ENCODE assay signal across 8 mouse cellular contexts in genomic region chr6:100327050-100327449, GRCm38 (mm10). TPM values are rescaled to one million over a fixed set of nuclear protein-coding genes. Genes with fewer than 3 reads are reported as not detected.
A peak's percentile ranks its signal among the peaks of the same experiment; 100 is the strongest.
DNase-seq lines count a peak whose midpoint lies in the region; ATAC-seq and TF ChIP-seq lines count a peak whose summit lies in the region.

No protein-coding gene starts in this region.

- no peak overlapping the region for H3K4me3 ChIP-seq in midbrain, postnatal 0 days (ENCODE audit: low read depth, low read length)
- H3K4me3 ChIP-seq in midbrain, embryonic 15.5 days: no peak overlapping the region
- H3K4me3 ChIP-seq in limb, embryonic 15.5 days: no peak overlapping the region

- no peak overlapping the region for H3K9ac ChIP-seq in midbrain, postnatal 0 days (replicated peaks; ENCODE audit: low read length, poor library complexity, severe bottlenecking)
- no peak overlapping the region for H3K9ac ChIP-seq in midbrain, embryonic 15.5 days
- no peak overlapping the region for H3K9ac ChIP-seq in limb, embryonic 15.5 days

- whole genome bisulfite sequencing in midbrain, postnatal 0 days: 73% methylated on average over 5 of the region's 5 CpGs
- WGBS in midbrain, embryonic 15.5 days: 85% methylated on average over 5 of the region's 5 CpGs
- 38% methylated on average over 5 of the region's 5 CpGs for WGBS in limb, embryonic 15.5 days

- no peaks in the 10 kb centered on the region for H3K36me3 ChIP-seq in midbrain, postnatal 0 days (ENCODE audit: insufficient read depth, low read length)
- H3K36me3 ChIP-seq in midbrain, embryonic 15.5 days (replicated peaks): no peaks in the 10 kb centered on the region
- H3K36me3 ChIP-seq in limb, embryonic 15.5 days: no peaks in the 10 kb centered on the region

- no peaks in the 10 kb centered on the region for H3K27me3 ChIP-seq in midbrain, postnatal 0 days (ENCODE audit: insufficient read depth, low read length)
- H3K27me3 ChIP-seq in midbrain, embryonic 15.5 days (replicated peaks): no peaks in the 10 kb centered on the region
- no peaks in the 10 kb centered on the region for H3K27me3 ChIP-seq in limb, embryonic 15.5 days

- H3K27ac ChIP-seq in midbrain, postnatal 0 days (ENCODE audit: low read depth, low read length): no peak overlapping the region
- no peak overlapping the region for H3K27ac ChIP-seq in midbrain, embryonic 15.5 days
- H3K27ac ChIP-seq in limb, embryonic 15.5 days: no peak overlapping the region

- H3K4me2 ChIP-seq in midbrain, postnatal 0 days (ENCODE audit: low read depth, low read length, poor library complexity, severe bottlenecking): no peak overlapping the region
- no peak overlapping the region for H3K4me2 ChIP-seq in midbrain, embryonic 15.5 days
- H3K4me2 ChIP-seq in limb, embryonic 15.5 days: no peak overlapping the region

- no peak for TF ChIP-seq CTCF in midbrain, postnatal 0 days (IDR thresholded peaks at IDR 0.05)

- no peaks in the 10 kb centered on the region; the same call in 1 of the 2 replicates for H3K4me1 ChIP-seq in midbrain, postnatal 0 days (ENCODE audit: insufficient read depth, low read length)
- no peaks in the 10 kb centered on the region for H3K4me1 ChIP-seq in midbrain, embryonic 15.5 days
- peaks cover 16% of the 10 kb centered on the region; the same call in 1 of the 2 replicates for H3K4me1 ChIP-seq in limb, embryonic 15.5 days

- no peak for ATAC-seq in midbrain, postnatal 0 days (ENCODE audit: low FRiP score)
- no peak for ATAC-seq in midbrain, embryonic 15.5 days (replicated peaks)
- ATAC-seq in limb, embryonic 15.5 days (ENCODE audit: insufficient number of reproducible peaks, low FRiP score, low TSS enrichment, low read depth): peak; percentile 52; the same call in 1 of the 2 replicates

- DNase-seq in midbrain, postnatal 0 days (ENCODE audit: low spot score): peak; percentile 49
- peak; percentile 43 to 44 for DNase-seq in frontal cortex, postnatal 14 days (ENCODE audit: low spot score in 2 of 2)
- DNase-seq in kidney, adult 9 months: peak; percentile 64
- peak; percentile 46 for DNase-seq in telencephalon, adult 2 months (ENCODE audit: low read depth, low spot score)
- no peak for DNase-seq in spleen, adult 12 weeks (ENCODE audit: low spot score)
- no peak for DNase-seq in embryo, embryonic 10 days (ENCODE audit: low spot score)

- H3K9me3 ChIP-seq in midbrain, postnatal 0 days (ENCODE audit: low read length): no peaks in the 10 kb centered on the region
- H3K9me3 ChIP-seq in midbrain, embryonic 15.5 days: no peaks in the 10 kb centered on the region
- H3K9me3 ChIP-seq in limb, embryonic 15.5 days: no peaks in the 10 kb centered on the region

RNA-seq across cellular contexts. Expression of gene Rybp, which starts 39.8 kb away (rescaled TPM):
- 36.0 and 42.1 TPM in 2 replicates for total RNA-seq in midbrain, postnatal 0 days (2014; rRNA removed)
- 20.9 and 29.6 TPM in 2 replicates for polyA plus RNA-seq in midbrain, postnatal 0 days (2015; fragmentation: Nextera tagmentation; extraction: Ambion mirVana)
- 23.4 and 27.3 TPM in 2 replicates for polyA plus RNA-seq in midbrain, embryonic 15.5 days (2015; fragmentation: Nextera tagmentation; extraction: Ambion mirVana)
- 14.7 and 21.3 TPM in 2 replicates for polyA plus RNA-seq in limb, embryonic 15.5 days (2015; fragmentation: Nextera tagmentation; extraction: Ambion mirVana)

Comparison
In these comparisons a context has a peak if more than half of its experiments do, and no peak if none do; other contexts are left out.
1. DNase-seq: peak in midbrain, postnatal 0 days (single experiment), frontal cortex, postnatal 14 days (2 of 2), kidney, adult 9 months (single experiment) and telencephalon, adult 2 months (single experiment); none in spleen, adult 12 weeks (single experiment) and embryo, embryonic 10 days (single experiment).